ENCODE assay signal across 10 mouse cellular contexts in genomic region chr2:144740577-144740997, GRCm38 (mm10).
DNase-seq lines count a peak whose midpoint lies in the region; ATAC-seq and TF ChIP-seq lines count a peak whose summit lies in the region.
"Had no signal": no experiment of that assay in that cellular context is flagged by ENCODE, and none has a peak within 500 bp of the region (broad histone marks: within the 10 kb centered on the region; RNA-seq: fewer than 3 reads in every experiment).

No protein-coding gene starts in this region.

- H3K9ac ChIP-seq in heart, adult 2 months (ENCODE audit: low read depth, low read length) = no peak overlapping the region
- H3K9ac ChIP-seq: stomach, embryonic 15.5 days had no signal

- no peak for TF ChIP-seq CTCF in heart, adult 2 months (IDR thresholded peaks at IDR 0.05)

- no peaks in the 10 kb centered on the region for H3K36me3 ChIP-seq in heart, adult 2 months (ENCODE audit: control insufficient read depth, insufficient read depth, low read length)
- H3K36me3 ChIP-seq: stomach, embryonic 15.5 days had no signal

- no peak for TF ChIP-seq EP300 in heart, adult 2 months (IDR thresholded peaks at IDR 0.05; ENCODE audit: insufficient read depth, low read depth, low read length)

- peak; percentile 39 to 52 for DNase-seq in heart, adult 2 months
- DNase-seq in heart, postnatal 25 days (ENCODE audit: low spot score) = no peak
- peak; percentile 45 to 49 for DNase-seq in cerebellum, postnatal 14 days
- peak; percentile 31 to 49 for DNase-seq in heart, postnatal 36 days
- peak; percentile 18 for DNase-seq in lung, postnatal 10 days
- no peak for DNase-seq in right cerebral cortex, adult 2 months (ENCODE audit: low spot score in 2 of 2)

- H3K27ac ChIP-seq in heart, adult 2 months = no peak overlapping the region
- H3K27ac ChIP-seq: left cerebral cortex, adult 2 months; stomach, embryonic 15.5 days had no signal

- H3K4me3 ChIP-seq in heart, adult 2 months = no peak overlapping the region
- H3K4me3 ChIP-seq: left cerebral cortex, adult 2 months; megakaryocyte, embryonic 14.5 days; stomach, embryonic 15.5 days had no signal

- no peak for TF ChIP-seq POLR2A in heart, adult 2 months (IDR thresholded peaks at IDR 0.05; ENCODE audit: insufficient read depth, low read depth, low read length)

- no peaks in the 10 kb centered on the region for H3K27me3 ChIP-seq in heart, adult 2 months (ENCODE audit: control insufficient read depth, insufficient read depth, low read length)
- H3K27me3 ChIP-seq: megakaryocyte, embryonic 14.5 days; stomach, embryonic 15.5 days had no signal

- intact Hi-C loops in heart, adult 2 months (cut with DNase I) = no loop called here
- intact Hi-C loops in heart, postnatal 25 days (cut with DNase I) = no loop called here
- intact Hi-C loops in heart, postnatal 36 days (cut with DNase I) = no loop called here

- ATAC-seq in activated CD4-positive, CD25-positive, alpha-beta regulatory T cell, adult 4 months = no peak

- H3K4me1 ChIP-seq in heart, adult 2 months (ENCODE audit: control insufficient read depth, insufficient read depth, low read length) = peaks cover 2% of the 10 kb centered on the region; the same call in 1 of the 2 replicates
- H3K4me1 ChIP-seq: megakaryocyte, embryonic 14.5 days had no signal

- no peaks in the 10 kb centered on the region for H3K79me2 ChIP-seq in heart, adult 2 months (replicated peaks; ENCODE audit: control insufficient read depth, insufficient read depth, low read length)

- WGBS in heart, adult 2 months = 40% methylated on average over 6 of the region's 6 CpGs

Comparison
In these comparisons a context has a peak if more than half of its experiments do, and no peak if none do; other contexts are left out.
1. DNase-seq: peak in heart, adult 2 months (2 of 2), cerebellum, postnatal 14 days (2 of 2), heart, postnatal 36 days (2 of 2) and lung, postnatal 10 days (single experiment); none in heart, postnatal 25 days (single experiment) and right cerebral cortex, adult 2 months (0 of 2).